Mouse (Mus musculus) embryo, embryonic 9.5 days (tissue): Measurements from ENCODE around the gene Erbb2.
A peak's percentile ranks its signal among the peaks of the same experiment; 100 is the strongest.
"Not testable (repeated sequence)": the region's sequence is repeated elsewhere in the genome, so short reads cannot be mapped to it uniquely, and the experiment has no call there.

ENCODE experiments used
- DNase-seq: peaks from one replicate; pipeline ENCODE4 v3.0.0-alpha.2; 2017; ENCODE audit errors: extremely low spot score

Gene Erbb2

DNA sequence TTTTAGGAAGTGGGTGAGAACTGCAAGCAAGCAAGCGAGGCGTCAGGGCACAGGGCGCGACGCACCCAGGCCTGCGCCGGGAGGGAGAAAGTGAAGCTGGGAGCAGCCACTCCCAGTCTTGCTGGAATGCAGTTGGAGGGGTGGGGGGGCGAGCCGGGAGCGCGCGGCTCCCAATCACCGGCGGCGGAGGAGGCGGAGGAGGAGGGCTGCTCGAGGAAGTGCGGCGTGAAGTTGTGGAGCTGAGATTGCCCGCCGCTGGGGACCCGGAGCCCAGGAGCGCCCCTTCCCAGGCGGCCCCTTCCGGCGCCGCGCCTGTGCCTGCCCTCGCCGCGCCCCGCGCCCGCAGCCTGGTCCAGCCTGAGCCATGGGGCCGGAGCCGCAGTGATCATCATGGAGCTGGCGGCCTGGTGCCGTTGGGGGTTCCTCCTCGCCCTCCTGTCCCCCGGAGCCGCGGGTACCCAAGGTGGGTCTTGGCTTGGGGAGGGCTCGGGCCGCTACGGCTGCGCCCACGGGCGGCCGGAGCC is at the start of gene Erbb2:
TSS of gene Erbb2 (plus strand) at position 198 of the 524 bp plus-strand sequence.
- DNase-seq, result peak; percentile 87

GRCm38 (mm10) chr11:98363817-98364216 is 48.5 kb upstream of the Erbb2 start:
- DNase-seq, result no peak

DNA sequence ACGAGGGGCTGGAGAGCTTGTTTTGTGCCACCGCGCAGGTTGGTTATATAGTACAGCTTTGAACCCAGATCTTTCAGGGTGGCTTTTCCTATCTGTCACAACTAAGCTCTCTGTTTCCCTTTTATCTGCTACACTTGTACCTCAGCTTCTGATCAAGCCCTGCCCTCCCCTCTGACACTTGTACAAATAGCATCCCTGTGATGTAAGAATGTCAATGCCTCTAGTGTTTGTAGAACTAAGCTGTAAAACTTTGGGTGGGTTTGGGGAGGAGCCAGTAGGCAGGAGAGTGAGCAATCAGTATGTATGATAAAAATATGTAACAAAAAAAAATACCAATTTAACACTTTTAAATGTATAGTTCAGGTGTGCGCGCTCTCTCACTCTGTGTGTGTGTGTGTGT is 47.9 kb upstream of the Erbb2 start:
- DNase-seq, result no peak

GRCm38 (mm10) chr11:98366290-98366689 is 46.0 kb upstream of the Erbb2 start:
- no peak for DNase-seq

GRCm38 (mm10) chr11:98367171-98367862 is 45.0 kb upstream of the Erbb2 start:
- no peak for DNase-seq

GRCm38 (mm10) chr11:98367863-98368186 is 44.4 kb upstream of the Erbb2 start:
- DNase-seq, result no peak

GRCm38 (mm10) chr11:98369337-98369736 is 42.9 kb upstream of the Erbb2 start:
- no peak for DNase-seq

DNA sequence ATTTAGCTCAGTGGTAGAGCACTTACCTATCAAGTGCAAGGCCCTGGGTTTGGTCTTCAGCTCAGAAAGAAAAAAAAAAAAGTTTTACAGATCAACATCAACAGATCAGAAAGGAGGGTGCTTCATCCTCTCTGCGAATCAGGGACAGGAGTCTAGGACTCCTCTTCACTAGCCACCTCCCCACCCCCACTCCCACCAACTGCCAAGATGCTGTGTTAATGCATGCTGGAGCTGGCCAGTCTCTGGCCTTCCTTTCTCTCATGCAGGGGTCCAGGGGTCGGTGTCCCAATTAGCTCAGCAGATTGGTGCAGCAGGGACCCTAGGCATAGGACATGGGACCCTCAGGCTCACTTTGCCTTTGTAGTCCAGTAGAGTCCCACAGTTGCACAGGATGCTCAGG is 41.7 kb upstream of the Erbb2 start:
- no peak for DNase-seq

DNA sequence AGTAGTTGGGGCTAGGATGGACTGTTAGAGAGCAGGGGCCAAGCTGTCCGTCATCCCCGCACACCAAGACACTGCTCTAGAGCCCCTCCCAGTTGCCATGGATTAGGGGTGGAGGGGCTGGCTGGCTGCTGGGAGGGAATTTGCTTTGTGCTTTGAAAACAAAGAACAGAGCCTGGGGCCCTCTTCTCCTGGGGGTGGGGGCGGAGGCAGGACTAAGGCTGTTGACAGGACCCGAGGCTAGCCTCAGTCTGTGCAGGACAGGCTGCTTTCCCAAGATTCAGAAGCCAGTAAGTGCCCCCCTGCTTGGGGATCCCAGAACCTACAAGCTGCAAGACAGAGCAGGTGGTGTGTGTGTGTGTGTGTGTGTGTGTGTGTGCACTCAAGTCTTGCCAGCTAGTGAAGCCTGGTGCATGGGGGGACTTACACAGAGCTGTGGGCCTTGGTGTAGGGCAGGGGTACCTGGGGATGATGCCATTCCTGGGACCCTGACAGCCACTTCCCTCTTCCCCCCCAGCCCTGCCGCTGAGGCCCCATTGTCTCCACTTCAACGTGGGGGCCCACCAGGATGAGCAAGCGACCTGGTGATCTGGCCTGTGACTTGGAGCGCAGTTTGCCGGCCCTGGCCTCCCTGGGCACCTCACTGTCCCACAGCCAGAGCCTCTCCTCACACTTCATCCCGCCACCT is 40.6 kb upstream of the Erbb2 start:
- DNase-seq, result no peak

GRCm38 (mm10) chr11:98372406-98372805 is 39.9 kb upstream of the Erbb2 start:
- peak; percentile 81 for DNase-seq

- no peak for DNase-seq
Observed at GRCm38 (mm10) chr11:98373244-98373643, 39.0 kb upstream of the Erbb2 start.

DNA sequence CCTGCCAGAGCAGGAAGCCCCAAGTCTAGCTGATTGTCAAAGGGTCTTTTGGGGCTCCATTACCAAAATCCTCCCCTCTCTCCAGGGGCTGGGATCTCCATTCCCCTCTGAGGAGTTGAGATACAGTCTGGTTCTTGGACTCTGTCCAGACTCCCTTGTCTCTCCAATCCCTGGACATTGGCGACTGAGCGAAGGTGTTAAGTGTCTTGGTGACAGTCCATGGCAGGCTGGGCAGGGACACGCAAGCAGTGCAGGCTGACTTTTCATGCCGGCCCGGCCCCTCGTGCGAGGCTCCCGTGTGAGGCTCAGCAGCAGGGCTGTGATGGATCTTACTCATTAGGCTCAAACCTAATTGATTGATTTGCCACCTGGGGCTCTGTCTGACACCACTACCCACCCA is 38.0 kb upstream of the Erbb2 start:
- no peak for DNase-seq

GRCm38 (mm10) chr11:98376756-98377155 is 35.5 kb upstream of the Erbb2 start:
- no peak for DNase-seq

GRCm38 (mm10) chr11:98377787-98378186 is 34.5 kb upstream of the Erbb2 start:
- DNase-seq, result no peak

GRCm38 (mm10) chr11:98379379-98379778 is 32.9 kb upstream of the Erbb2 start:
- DNase-seq, result no peak

- no peak for DNase-seq
Observed at GRCm38 (mm10) chr11:98380106-98380505, 32.2 kb upstream of the Erbb2 start.

DNA sequence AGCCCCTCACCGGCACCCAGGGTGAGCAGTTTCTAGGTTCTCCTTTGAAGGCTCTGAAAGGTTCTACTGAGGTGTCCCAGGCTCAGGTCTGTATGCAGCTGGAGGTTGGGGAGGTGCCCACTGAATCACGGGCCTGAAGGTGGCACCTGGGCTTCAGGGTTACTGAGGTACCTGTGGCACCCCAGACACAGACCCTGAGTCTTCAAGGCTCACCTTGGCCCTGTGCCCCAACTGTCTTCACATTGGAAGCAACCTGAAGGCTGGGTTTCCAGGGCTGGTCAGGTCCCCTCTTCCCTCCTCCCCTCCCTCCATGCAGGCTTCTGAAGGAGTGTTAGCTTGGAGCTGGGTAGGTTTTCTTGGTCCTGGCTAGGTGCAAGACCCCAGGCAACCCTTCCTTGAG is 30.6 kb upstream of the Erbb2 start:
- no peak for DNase-seq

DNA sequence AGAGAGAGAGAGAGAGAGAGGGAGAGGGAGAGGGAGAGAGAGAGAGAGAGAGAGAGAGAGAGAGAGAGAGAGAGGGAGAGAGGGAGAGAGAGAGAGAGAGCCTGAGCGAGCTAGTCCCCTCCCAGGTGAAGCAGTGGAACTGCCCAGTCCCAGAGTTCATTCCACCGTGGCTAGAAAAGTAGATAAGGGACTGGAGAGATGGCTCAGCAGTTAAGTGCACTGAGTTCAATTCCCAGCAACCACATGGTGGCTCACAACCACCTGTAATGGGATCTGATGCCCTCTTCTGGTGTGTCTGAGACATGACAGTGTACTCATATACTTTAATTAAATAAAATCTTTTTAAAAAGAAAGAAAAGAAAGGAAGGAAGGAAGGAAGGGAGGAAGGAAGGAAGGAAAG is 29.9 kb upstream of the Erbb2 start:
- not testable (repeated sequence) for DNase-seq

- no peak for DNase-seq
Observed at GRCm38 (mm10) chr11:98383261-98384030, 28.8 kb upstream of the Erbb2 start, which contains the start of gene Tcap. TSS of gene Tcap (plus strand) at chr11:98383811.

- DNase-seq, result no peak
Observed at GRCm38 (mm10) chr11:98384216-98384615, 28.1 kb upstream of the Erbb2 start.

GRCm38 (mm10) chr11:98384721-98385637 is 27.3 kb upstream of the Erbb2 start:
- DNase-seq, result no peak
